Mouse (Mus musculus): ENCODE results near the gene Slc35f4. TPM values are rescaled to one million over a fixed set of nuclear protein-coding genes. Genes with fewer than 3 reads are reported as not detected.
A peak's percentile ranks its signal among the peaks of the same experiment; 100 is the strongest.

Gene Slc35f4
- total and polyA plus RNA-seq, 3 experiments, result not detected

GRCm38 (mm10) chr14:49540104-49540503 lies 14.3 kb upstream of the Slc35f4 start:
- in situ Hi-C loops (cut with MboI; ENCODE audit: low pct_ligation_motif_present, low pct_unique_long_range_greater_than_20kb, low sequenced_read_pairs) (no loop called here), dilution Hi-C loops (cut with MboI; ENCODE audit: extremely low pct_ligation_motif_present, extremely low pct_unique_long_range_greater_than_20kb, low sequenced_read_pairs) (no loop called here)
- Histone ChIP-seq H3K27me3 (replicated peaks) (no peaks in the 10 kb centered on the region), H3K27ac (ENCODE audit: insufficient read depth, low read depth) (no peak overlapping the region), H3K4me1 (ENCODE audit: control insufficient read depth in 1 of 2, insufficient read depth in 2 of 2) (no peaks in the 10 kb centered on the region), H3K4me2 (ENCODE audit: insufficient read depth, low read depth, poor library complexity, severe bottlenecking) (no peak overlapping the region), H3K79me2 (replicated peaks; ENCODE audit: control insufficient read depth, extremely low read depth, insufficient read depth, poor library complexity, severe bottlenecking) (no peaks in the 10 kb centered on the region), H3K9me3 (replicated peaks; ENCODE audit: low read length) (no peaks in the 10 kb centered on the region), H3K36me3 (replicated peaks in 1 of 2; ENCODE audit: control insufficient read depth in 1 of 2, insufficient read depth in 1 of 2, low read length in 1 of 2) (no peaks in the 10 kb centered on the region), H3K9ac (ENCODE audit: insufficient read depth, low read depth) (no peak overlapping the region), H3K4me3 (replicated peaks in 1 of 3; ENCODE audit: low read depth in 2 of 3, low read length in 2 of 3, poor library complexity in 1 of 3) (no peak overlapping the region)
- DNase-seq (ENCODE audit: extremely low read depth), result peak; percentile 32
- TF ChIP-seq TCF12 (IDR thresholded peaks at IDR 0.05; ENCODE audit: low read depth, low read length) (no peak), HCFC1 (IDR thresholded peaks at IDR 0.05; ENCODE audit: low read depth, low read length) (no peak), USF2 (conservative IDR thresholded peaks at IDR 0.05; ENCODE audit: low read depth, low read length) (no peak), CTCF (conservative IDR thresholded peaks at IDR 0.05 in 1 of 2, IDR thresholded peaks at IDR 0.05 in 1 of 2; ENCODE audit: low read depth in 2 of 2, low read length in 2 of 2) (peak in 1 of 2 experiments; percentile 40; a peak in 3 of 4 replicates)

GRCm38 (mm10) chr14:49525176-49525930 lies 493 bp downstream of the Slc35f4 start:
- Histone ChIP-seq H3K9ac (ENCODE audit: insufficient read depth, low read depth) (no peak overlapping the region), H3K27me3 (replicated peaks) (no peaks in the 10 kb centered on the region), H3K79me2 (replicated peaks; ENCODE audit: control insufficient read depth, extremely low read depth, insufficient read depth, poor library complexity, severe bottlenecking) (no peaks in the 10 kb centered on the region), H3K4me2 (ENCODE audit: insufficient read depth, low read depth, poor library complexity, severe bottlenecking) (no peak overlapping the region), H3K27ac (ENCODE audit: insufficient read depth, low read depth) (no peak overlapping the region), H3K36me3 (replicated peaks in 1 of 2; ENCODE audit: control insufficient read depth in 1 of 2, insufficient read depth in 1 of 2, low read length in 1 of 2) (no peaks in the 10 kb centered on the region), H3K9me3 (replicated peaks; ENCODE audit: low read length) (peaks cover 5% of the 10 kb centered on the region), H3K4me3 (replicated peaks in 1 of 3; ENCODE audit: low read depth in 2 of 3, low read length in 2 of 3, poor library complexity in 1 of 3) (no peak overlapping the region), H3K4me1 (ENCODE audit: control insufficient read depth in 1 of 2, insufficient read depth in 2 of 2) (no peaks in the 10 kb centered on the region)
- DNase-seq (ENCODE audit: extremely low read depth), result no peak
- in situ Hi-C loops (cut with MboI; ENCODE audit: low pct_ligation_motif_present, low pct_unique_long_range_greater_than_20kb, low sequenced_read_pairs), result no loop called here
- dilution Hi-C loops (cut with MboI; ENCODE audit: extremely low pct_ligation_motif_present, extremely low pct_unique_long_range_greater_than_20kb, low sequenced_read_pairs), result no loop called here
- no peak for TF ChIP-seq ZC3H11A (IDR thresholded peaks at IDR 0.05; ENCODE audit: low read depth, low read length)
- no peak for TF ChIP-seq MAX (IDR thresholded peaks at IDR 0.05; ENCODE audit: low read length)
- no peak for TF ChIP-seq E2F4 (IDR thresholded peaks at IDR 0.05; ENCODE audit: insufficient replicate concordance, low read depth, low read length)
- TF ChIP-seq SIN3A (IDR thresholded peaks at IDR 0.05; ENCODE audit: low read length), result no peak
- no peak for TF ChIP-seq NRF1 (IDR thresholded peaks at IDR 0.05; ENCODE audit: low read depth, low read length)
- no peak for TF ChIP-seq EP300 (IDR thresholded peaks at IDR 0.05; ENCODE audit: low read length)
- no peak for TF ChIP-seq CHD1 (IDR thresholded peaks at IDR 0.05; ENCODE audit: low read depth, low read length)
- TF ChIP-seq POLR2AphosphoS2 (IDR thresholded peaks at IDR 0.05; ENCODE audit: low read depth, low read length), result no peak
- TF ChIP-seq KAT2A (IDR thresholded peaks at IDR 0.05; ENCODE audit: insufficient replicate concordance, low read length), result no peak
- TF ChIP-seq MYC (IDR thresholded peaks at IDR 0.05; ENCODE audit: low read depth, low read length), result no peak
- TF ChIP-seq PAX5 (IDR thresholded peaks at IDR 0.05; ENCODE audit: low read length), result no peak

All from CH12.LX (cell line).